Mouse (Mus musculus) CH12.LX (cell line): ENCODE measurements around the gene Cyp2d22. TPM values are rescaled to one million over a fixed set of nuclear protein-coding genes. Genes with fewer than 3 reads are reported as not detected.
A peak's percentile ranks its signal among the peaks of the same experiment; 100 is the strongest.

Experiments
- DNase-seq: peaks from one replicate; pipeline ENCODE4 v3.0.0-alpha.2; 2013; ENCODE audit errors: extremely low read depth
- H3K27ac ChIP-seq: 2 replicates; pipeline ENCODE4 v1.5.1; 2012; ENCODE audit warnings: low read depth, mild to moderate bottlenecking, control low read depth, moderate library complexity; ENCODE audit not compliant: insufficient read depth
- H3K27me3 ChIP-seq: replicated peaks from 2 replicates; pipeline ENCODE3; 2012; ENCODE audit warnings: inconsistent platforms
- H3K36me3 ChIP-seq, 2 experiments: replicated peaks in 1 of 2; 2 replicates each; pipeline versions ENCODE3 to v1.6.1; 2012; ENCODE audit warnings: inconsistent platforms in 1 of 2, low read length in 1 of 2, mild to moderate bottlenecking in 1 of 2, mixed read lengths in 1 of 2, moderate library complexity in 1 of 2; ENCODE audit not compliant: control insufficient read depth in 1 of 2, insufficient read depth in 1 of 2
- H3K4me1 ChIP-seq, 2 experiments: 2 replicates each; pipeline ENCODE4 v1.6.1; 2012; ENCODE audit warnings: inconsistent platforms in 1 of 2, moderate library complexity in 1 of 2; ENCODE audit not compliant: insufficient read depth in 2 of 2, control insufficient read depth in 1 of 2
- H3K4me2 ChIP-seq: 2 replicates; pipeline ENCODE4 v1.6.1; 2012; ENCODE audit warnings: low read depth, mild to moderate bottlenecking, control low read depth; ENCODE audit not compliant: poor library complexity, insufficient read depth, severe bottlenecking
- H3K4me3 ChIP-seq, 3 experiments: fragments of 150-350 bp in 1 of 3; sonication (generic) in 1 of 3; replicated peaks in 1 of 3; 2 replicates each; pipeline versions ENCODE3 to v1.5.1; 2011 to 2012; ENCODE audit warnings: low read depth in 2 of 3, low read length in 2 of 3, mild to moderate bottlenecking in 2 of 3, moderate library complexity in 2 of 3, control low read depth in 1 of 3, improper control_type of control experiment in 1 of 3, inconsistent platforms in 1 of 3, mixed read lengths in 1 of 3; ENCODE audit not compliant: poor library complexity in 1 of 3
- H3K79me2 ChIP-seq: replicated peaks from 2 replicates; pipeline ENCODE4 v1.6.1; 2012; ENCODE audit warnings: mild to moderate bottlenecking, moderate library complexity; ENCODE audit not compliant: control insufficient read depth, poor library complexity, insufficient read depth, severe bottlenecking; ENCODE audit errors: extremely low read depth
- H3K9ac ChIP-seq: 2 replicates; pipeline ENCODE4 v1.6.1; 2012; ENCODE audit warnings: low read depth, mild to moderate bottlenecking, control low read depth, moderate library complexity; ENCODE audit not compliant: insufficient read depth
- H3K9me3 ChIP-seq: replicated peaks from 2 replicates; pipeline ENCODE3; 2012; ENCODE audit warnings: low read length, inconsistent platforms, mixed read lengths
- CHD2 ChIP-seq: IDR thresholded peaks from 2 replicates; pipeline ENCODE4 v1.6.1; 2011; ENCODE audit warnings: low read length, improper control_type of control experiment
- CTCF ChIP-seq, 2 experiments: IDR thresholded peaks in 1 of 2; conservative IDR thresholded peaks in 1 of 2; 2 replicates each; pipeline ENCODE4 v1.5.1; 2011 to 2012; ENCODE audit warnings: low read depth in 2 of 2, low read length in 2 of 2, improper control_type of control experiment in 1 of 2, inconsistent platforms in 1 of 2, mild to moderate bottlenecking in 1 of 2, moderate library complexity in 1 of 2
- E2F4 ChIP-seq: IDR thresholded peaks from 2 replicates; pipeline ENCODE4 v1.6.1; 2011; ENCODE audit warnings: low read depth, low read length, improper control_type of control experiment; ENCODE audit not compliant: insufficient replicate concordance
- ELF1 ChIP-seq: IDR thresholded peaks from 2 replicates; pipeline ENCODE4 v1.6.1; 2014; ENCODE audit warnings: low read depth, mild to moderate bottlenecking, inconsistent platforms, low read length, improper control_type of control experiment
- ETS1 ChIP-seq: conservative IDR thresholded peaks from 2 replicates; pipeline ENCODE4 v1.6.1; 2012; ENCODE audit warnings: low read depth, mild to moderate bottlenecking, inconsistent platforms, low read length, improper control_type of control experiment, moderate library complexity
- HCFC1 ChIP-seq: IDR thresholded peaks from 2 replicates; pipeline ENCODE4 v1.6.1; 2012; ENCODE audit warnings: low read depth, mild to moderate bottlenecking, inconsistent platforms, low read length, improper control_type of control experiment
- JUN ChIP-seq: IDR thresholded peaks from 2 replicates; pipeline ENCODE4 v1.6.1; 2011; ENCODE audit warnings: low read depth, mild to moderate bottlenecking, low read length, improper control_type of control experiment, moderate library complexity; ENCODE audit not compliant: insufficient read depth
- JUND ChIP-seq: conservative IDR thresholded peaks from 2 replicates; pipeline ENCODE4 v1.6.1; 2011; ENCODE audit warnings: low read depth, low read length, improper control_type of control experiment
- MAX ChIP-seq: IDR thresholded peaks from 2 replicates; pipeline ENCODE4 v1.6.1; 2011; ENCODE audit warnings: low read length, improper control_type of control experiment
- MEF2A ChIP-seq: IDR thresholded peaks from 2 replicates; pipeline ENCODE4 v1.6.1; 2014; ENCODE audit warnings: low read depth, mild to moderate bottlenecking, inconsistent platforms, low read length, improper control_type of control experiment, borderline replicate concordance
- MXI1 ChIP-seq: IDR thresholded peaks from 2 replicates; pipeline ENCODE4 v1.6.1; 2011; ENCODE audit warnings: mild to moderate bottlenecking, low read depth, low read length, improper control_type of control experiment
- MYC ChIP-seq: IDR thresholded peaks from 2 replicates; pipeline ENCODE4 v1.6.1; 2011; ENCODE audit warnings: low read depth, mild to moderate bottlenecking, improper control_type of control experiment, low read length
- PAX5 ChIP-seq: IDR thresholded peaks from 2 replicates; pipeline ENCODE4 v1.6.1; 2012; ENCODE audit warnings: low read length, inconsistent platforms, mixed read lengths
- POLR2A ChIP-seq: IDR thresholded peaks from 2 replicates; pipeline ENCODE4 v1.6.1; 2011; ENCODE audit warnings: low read depth, mild to moderate bottlenecking, improper control_type of control experiment, low read length
- POLR2AphosphoS2 ChIP-seq: IDR thresholded peaks from 2 replicates; pipeline ENCODE4 v1.6.1; 2011; ENCODE audit warnings: low read depth, low read length, improper control_type of control experiment
- RCOR1 ChIP-seq: conservative IDR thresholded peaks from 2 replicates; pipeline ENCODE4 v1.6.1; 2012; ENCODE audit warnings: low read depth, mild to moderate bottlenecking, inconsistent platforms, low read length, improper control_type of control experiment
- SIN3A ChIP-seq: IDR thresholded peaks from 2 replicates; pipeline ENCODE4 v1.6.1; 2012; ENCODE audit warnings: low read length, improper control_type of control experiment, inconsistent platforms
- SMC3 ChIP-seq: IDR thresholded peaks from 2 replicates; pipeline ENCODE4 v1.6.1; 2011; ENCODE audit warnings: low read depth, low read length, improper control_type of control experiment
- TBP ChIP-seq: conservative IDR thresholded peaks from 2 replicates; pipeline ENCODE4 v1.6.1; 2011; ENCODE audit warnings: low read depth, low read length, improper control_type of control experiment
- TCF12 ChIP-seq: IDR thresholded peaks from 2 replicates; pipeline ENCODE4 v1.6.1; 2014; ENCODE audit warnings: low read depth, mild to moderate bottlenecking, inconsistent platforms, low read length, improper control_type of control experiment
- UBTF ChIP-seq: IDR thresholded peaks from 2 replicates; pipeline ENCODE4 v1.6.1; 2012; ENCODE audit warnings: low read depth, mild to moderate bottlenecking, inconsistent platforms, low read length, improper control_type of control experiment, moderate library complexity
- USF2 ChIP-seq: conservative IDR thresholded peaks from 2 replicates; pipeline ENCODE4 v1.6.1; 2011; ENCODE audit warnings: low read depth, low read length, improper control_type of control experiment
- ZC3H11A ChIP-seq: IDR thresholded peaks from 2 replicates; pipeline ENCODE4 v1.6.1; 2012; ENCODE audit warnings: low read depth, mild to moderate bottlenecking, inconsistent platforms, low read length, improper control_type of control experiment
- ZKSCAN1 ChIP-seq: IDR thresholded peaks from 2 replicates; pipeline ENCODE4 v1.6.1; 2012; ENCODE audit warnings: low read depth, inconsistent platforms, low read length, improper control_type of control experiment, borderline replicate concordance
- ZMIZ1 ChIP-seq: IDR thresholded peaks from 2 replicates; pipeline ENCODE4 v1.6.1; 2012; ENCODE audit warnings: low read depth, mild to moderate bottlenecking, inconsistent platforms, low read length, improper control_type of control experiment
- ZNF384 ChIP-seq: IDR thresholded peaks from 2 replicates; pipeline ENCODE4 v1.6.1; 2012; ENCODE audit warnings: low read depth, low read length, improper control_type of control experiment, inconsistent platforms
- dilution Hi-C: fragments of 300-500 bp; cut with MboI; formaldehyde crosslinking; loops from 2 replicates; pipeline ENCODE4 v1.14.3; 2020; ENCODE audit warnings: low sequenced_read_pairs; ENCODE audit not compliant: extremely low pct_unique_long_range_greater_than_20kb, extremely low pct_ligation_motif_present
- in situ Hi-C: fragments of 300-500 bp; cut with MboI; formaldehyde crosslinking; loops from 3 replicates; pipeline ENCODE4 v1.14.3; 2019; ENCODE audit warnings: low sequenced_read_pairs, low pct_ligation_motif_present, low pct_unique_long_range_greater_than_20kb, mixed read lengths
- polyA plus RNA-seq: library from polyadenylated mRNA; unstranded; fragments of >175 nt; gene quantifications from 2 replicates; pipeline ENCODE4 v1.2.1, GENCODE M21; 2012; ENCODE audit warnings: low read depth; ENCODE audit not compliant: insufficient read length
- total RNA-seq, 2 experiments: library from RNA; depleted of rRNA; stranded (reverse); fragments of 300-350 nt in 1 of 2; fragments of >200 nt in 1 of 2; gene quantifications; 2 replicates each; pipeline ENCODE4 v1.2.3; 2012 to 2014

Gene Cyp2d22
- total and polyA plus RNA-seq, 3 experiments, result 0.21 to 0.24 TPM; not detected in 1

DNA sequence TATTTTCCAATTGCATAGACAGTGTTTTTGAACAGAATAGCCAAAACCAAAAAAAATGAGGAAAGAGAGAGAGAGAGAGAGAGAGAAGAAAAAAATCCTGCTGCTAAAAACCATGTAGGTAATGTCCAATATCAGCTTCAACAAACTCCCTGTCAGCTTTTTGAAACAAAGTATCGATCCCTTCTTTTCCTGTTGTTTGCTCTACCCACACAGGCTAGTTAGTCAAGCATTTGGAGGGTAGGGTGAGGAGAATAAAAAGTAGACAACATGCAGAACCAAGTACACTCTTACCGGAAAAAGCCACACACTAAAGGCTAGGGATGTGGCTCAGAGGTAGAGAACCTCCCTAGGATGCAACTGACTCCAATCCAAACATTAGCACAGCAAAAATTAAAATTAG is 5.7 kb upstream of the Cyp2d22 start:
- H3K4me1 ChIP-seq, result peaks cover 2 to 3% of the 10 kb centered on the region in 2 experiments
- no peak overlapping the region for H3K27ac ChIP-seq
- no peaks in the 10 kb centered on the region for H3K9me3 ChIP-seq
- DNase-seq, result no peak
- H3K79me2 ChIP-seq, result no peaks in the 10 kb centered on the region
- no peaks in the 10 kb centered on the region for H3K36me3 ChIP-seq
- dilution Hi-C loops (no loop called here), in situ Hi-C loops (no loop called here)
- H3K9ac ChIP-seq, result no peak overlapping the region
- peaks cover 72% of the 10 kb centered on the region for H3K27me3 ChIP-seq
- H3K4me3 ChIP-seq, result no peak overlapping the region
- TF ChIP-seq ZKSCAN1 (no peak), PAX5 (no peak), ZNF384 (no peak), ELF1 (no peak), MEF2A (no peak), RCOR1 (no peak), JUN (no peak), POLR2A (no peak), MAX (no peak), JUND (no peak), HCFC1 (no peak)
- TF ChIP-seq, all 38 proteins: peak for 0
- no peak overlapping the region for H3K4me2 ChIP-seq

GRCm38 (mm10) chr15:82382441-82382840 is 2.4 kb upstream of the Cyp2d22 start:
- H3K9ac ChIP-seq, result no peak overlapping the region
- peaks cover 6 to 13% of the 10 kb centered on the region in 2 experiments for H3K4me1 ChIP-seq
- no peak overlapping the region for H3K4me3 ChIP-seq
- H3K36me3 ChIP-seq, result no peaks in the 10 kb centered on the region
- no peak for DNase-seq
- H3K9me3 ChIP-seq, result no peaks in the 10 kb centered on the region
- H3K27me3 ChIP-seq, result peaks cover 84% of the 10 kb centered on the region
- TF ChIP-seq ZMIZ1 (no peak), USF2 (no peak), MXI1 (no peak)
- H3K27ac ChIP-seq, result no peak overlapping the region
- no peak overlapping the region for H3K4me2 ChIP-seq
- dilution Hi-C loops, result no loop called here
- in situ Hi-C loops, result no loop called here
- H3K79me2 ChIP-seq, result no peaks in the 10 kb centered on the region

GRCm38 (mm10) chr15:82380714-82381062 is 628 bp upstream of the Cyp2d22 start:
- no peak overlapping the region for H3K9ac ChIP-seq
- H3K27me3 ChIP-seq, result peaks cover 93% of the 10 kb centered on the region
- H3K79me2 ChIP-seq, result no peaks in the 10 kb centered on the region
- DNase-seq, result no peak
- H3K36me3 ChIP-seq, result no peaks in the 10 kb centered on the region
- dilution Hi-C loops (no loop called here), in situ Hi-C loops (no loop called here)
- H3K9me3 ChIP-seq, result no peaks in the 10 kb centered on the region
- TF ChIP-seq TBP (no peak), MYC (no peak), ZC3H11A (no peak), ZNF384 (no peak), ZKSCAN1 (no peak), TCF12 (no peak), E2F4 (no peak), HCFC1 (no peak), ETS1 (no peak), USF2 (no peak), SMC3 (no peak), SIN3A (no peak), POLR2A (no peak), CHD2 (no peak), ZMIZ1 (no peak), UBTF (no peak), POLR2AphosphoS2 (no peak), CTCF (conservative IDR thresholded peaks at IDR 0.05 in 1 of 2, IDR thresholded peaks at IDR 0.05 in 1 of 2; ENCODE audit: low read depth in 2 of 2, low read length in 2 of 2) (no peak), JUND (no peak)
- H3K4me1 ChIP-seq, result peaks cover 6 to 13% of the 10 kb centered on the region in 2 experiments
- peak overlapping the region; percentile 82 for H3K4me2 ChIP-seq
- no peak overlapping the region for H3K27ac ChIP-seq
- H3K4me3 ChIP-seq, result peak overlapping the region in 2 of 3 experiments; percentile 12 to 39
